Mouse (Mus musculus) limb, embryonic 14.5 days (tissue): Measurements from ENCODE around the gene A930017K11Rik. TPM values are rescaled to one million over a fixed set of nuclear protein-coding genes. Genes with fewer than 3 reads are reported as not detected.

ENCODE experiments used
- ATAC-seq: fragments of 200-750 bp; cut with Nextera tagmentation; 2 replicates; pipeline ENCODE4 v1.8.0; 2017; ENCODE audit warnings: low read depth, moderate number of reproducible peaks, moderate TSS enrichment; ENCODE audit not compliant: low FRiP score
- DNase-seq: peaks from one replicate; pipeline ENCODE4 v3.0.0-alpha.2; 2015; ENCODE audit warnings: low spot score
- H3K27ac ChIP-seq: fragments of 300-500 bp; sonication (generic); replicated peaks from 2 replicates; pipeline ENCODE4 v1.5.1; 2014; ENCODE audit warnings: low read depth, mild to moderate bottlenecking, low read length, moderate library complexity, mixed read lengths
- H3K27me3 ChIP-seq: fragments of 300-500 bp; sonication (generic); 2 replicates; pipeline ENCODE4 v1.6.1; 2014; ENCODE audit warnings: low read length, mixed read lengths; ENCODE audit not compliant: control insufficient read depth, insufficient read depth
- H3K36me3 ChIP-seq: fragments of 300-500 bp; sonication (generic); 2 replicates; pipeline ENCODE4 v1.6.1; 2014; ENCODE audit warnings: mild to moderate bottlenecking, low read length, moderate library complexity, mixed read lengths; ENCODE audit not compliant: control insufficient read depth, insufficient read depth
- H3K4me1 ChIP-seq: fragments of 300-500 bp; sonication (generic); 2 replicates; pipeline ENCODE4 v1.6.1; 2014; ENCODE audit warnings: antibody characterized with exemption, low read length, mixed read lengths; ENCODE audit not compliant: control insufficient read depth, insufficient read depth
- H3K4me2 ChIP-seq: fragments of 300-500 bp; sonication (generic); replicated peaks from 2 replicates; pipeline ENCODE4 v1.6.1; 2014; ENCODE audit warnings: low read depth, mild to moderate bottlenecking, low read length, moderate library complexity; ENCODE audit not compliant: severe bottlenecking
- H3K4me3 ChIP-seq: fragments of 300-500 bp; sonication (generic); replicated peaks from 2 replicates; pipeline ENCODE4 v1.5.1; 2014; ENCODE audit warnings: low read length
- H3K9ac ChIP-seq: fragments of 300-500 bp; sonication (generic); 2 replicates; pipeline ENCODE4 v1.6.1; 2014; ENCODE audit warnings: mild to moderate bottlenecking, low read depth, low read length, moderate library complexity; ENCODE audit not compliant: severe bottlenecking
- H3K9me3 ChIP-seq: fragments of 300-500 bp; sonication (generic); 2 replicates; pipeline ENCODE4 v1.6.1; 2016; ENCODE audit warnings: low read length; ENCODE audit not compliant: control insufficient read depth
- POLR2A ChIP-seq: fragments of 200-500 bp; IDR thresholded peaks from 2 replicates; pipeline ENCODE4 v1.8.0; 2012; ENCODE audit warnings: inconsistent platforms, mild to moderate bottlenecking, moderate library complexity, borderline replicate concordance; ENCODE audit not compliant: insufficient read depth, insufficient read length; ENCODE audit errors: extremely low read depth
- WGBS: fragments of 180-500 bp; shearing (Covaris S2); extraction: QIAGEN DNeasy Blood & Tissue Kit; methylation state at CpG from one replicate; pipeline ENCODE4 v1.1.7; 2014; 5-methylcytosine and 5-hydroxymethylcytosine counted together
- polyA plus RNA-seq, 2 experiments: library from polyadenylated mRNA; depleted of rRNA in 1 of 2; stranded (reverse) in 1 of 2; unstranded in 1 of 2; fragments of >200 nt; fragmentation: Nextera tagmentation in 1 of 2; extraction: Ambion mirVana in 1 of 2; gene quantifications; 2 replicates each; pipeline versions ENCODE4 v1.2.1 to v1.2.3; 2012 to 2014

Gene A930017K11Rik
- polyA plus RNA-seq, 2 experiments = 0.23 to 0.25 TPM

DNA sequence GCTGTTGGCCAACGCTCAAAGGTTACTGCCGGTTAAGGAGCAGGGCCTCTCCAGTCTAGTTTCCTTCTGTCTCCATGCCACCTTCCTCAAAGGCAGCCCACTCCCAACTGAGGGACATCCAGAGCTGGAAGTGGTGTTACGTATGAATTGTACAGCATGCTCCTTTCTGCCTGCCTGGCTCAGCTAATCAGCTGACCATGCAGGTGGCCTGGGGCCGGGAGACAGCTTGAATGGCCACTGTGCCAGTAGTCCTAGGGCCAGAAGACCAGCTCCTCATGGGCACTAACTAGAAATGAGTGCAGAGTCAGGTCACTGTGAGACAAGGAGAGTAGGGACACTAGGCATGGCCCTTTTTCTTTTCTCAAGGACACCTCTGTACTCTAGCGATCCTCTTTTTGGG is 796 bp upstream of the A930017K11Rik start:
- Histone ChIP-seq H3K4me1 (peaks cover 9% of the 10 kb centered on the region; the same call in 1 of the 2 replicates), H3K4me3 (no peak overlapping the region), H3K27ac (no peak overlapping the region), H3K4me2 (no peak overlapping the region), H3K9ac (no peak overlapping the region), H3K9me3 (no peaks in the 10 kb centered on the region), H3K27me3 (peaks cover 39% of the 10 kb centered on the region), H3K36me3 (peaks cover 6% of the 10 kb centered on the region)
- DNase-seq (no peak), ATAC-seq (no peak)
- TF ChIP-seq POLR2A = no peak
- WGBS = 77% methylated on average over 5 of the region's 5 CpGs

DNA sequence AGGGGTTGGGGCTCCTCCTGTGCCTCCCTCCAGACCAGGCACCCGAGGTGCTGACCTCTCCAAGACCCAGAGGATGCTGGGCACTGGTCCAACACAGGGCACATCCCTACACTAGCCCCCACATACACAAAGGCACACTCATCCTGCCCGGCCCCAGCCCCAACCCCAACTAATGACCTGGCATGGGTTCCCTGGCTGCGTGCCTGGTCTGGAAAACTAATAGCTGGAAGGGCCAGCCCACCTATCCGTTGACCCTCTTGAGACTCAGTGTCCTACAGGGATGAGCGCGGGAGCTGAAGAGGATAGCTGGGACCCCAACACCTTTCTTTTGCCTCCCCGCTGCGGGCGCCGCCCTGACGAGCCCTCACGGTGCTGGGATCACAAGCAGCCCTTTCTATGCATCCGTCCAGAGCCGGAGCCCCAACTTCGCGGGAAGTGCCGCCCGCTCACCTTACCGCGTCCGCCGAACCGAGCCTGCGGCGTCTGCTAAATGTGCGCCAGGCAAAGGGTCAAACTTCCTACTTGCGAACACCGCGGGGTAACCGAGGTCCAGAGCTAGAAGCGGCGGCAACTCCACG is 1.1 kb downstream of the A930017K11Rik start:
- Histone ChIP-seq H3K27me3 (peaks cover 39% of the 10 kb centered on the region), H3K4me2 (peak overlapping the region; percentile 70), H3K27ac (no peak overlapping the region), H3K4me3 (peak overlapping the region; percentile 40), H3K36me3 (no peaks in the 10 kb centered on the region), H3K9ac (peak overlapping the region; percentile 47), H3K9me3 (no peaks in the 10 kb centered on the region), H3K4me1 (peaks cover 9% of the 10 kb centered on the region; the same call in 1 of the 2 replicates)
- TF ChIP-seq POLR2A = no peak
- ATAC-seq (no peak), DNase-seq (no peak)
- 0% methylated on average over 32 of the region's 33 CpGs for WGBS

DNA sequence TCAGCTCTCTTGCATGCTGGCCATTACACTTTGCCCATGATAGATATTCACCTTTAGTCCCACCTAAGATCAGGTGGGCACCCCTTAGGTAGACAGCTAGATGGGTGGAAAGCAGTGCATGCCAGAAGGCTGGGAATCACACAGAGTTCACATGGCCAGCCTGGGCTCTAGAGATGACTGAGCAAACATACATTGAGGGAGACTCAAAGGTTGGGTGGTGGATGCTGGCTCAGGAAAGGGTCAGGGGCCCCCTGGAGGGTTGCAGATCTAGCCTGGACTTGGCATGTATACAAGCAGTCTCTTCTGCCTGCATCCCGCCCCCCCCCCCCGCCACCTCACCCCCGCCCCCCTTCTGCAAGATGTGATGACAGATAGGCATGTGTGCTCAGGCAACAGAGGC is 1.7 kb downstream of the A930017K11Rik start:
- no peak overlapping the region for H3K4me3 ChIP-seq
- no peak for TF ChIP-seq POLR2A
- no peak overlapping the region; the same call in 1 of the 2 replicates for H3K4me2 ChIP-seq
- peaks cover 39% of the 10 kb centered on the region for H3K27me3 ChIP-seq
- 0% methylated on average over 2 of the region's 3 CpGs for WGBS
- H3K36me3 ChIP-seq = no peaks in the 10 kb centered on the region
- no peak for DNase-seq
- no peak overlapping the region for H3K9ac ChIP-seq
- H3K9me3 ChIP-seq = no peaks in the 10 kb centered on the region
- H3K4me1 ChIP-seq = peaks cover 9% of the 10 kb centered on the region; the same call in 1 of the 2 replicates
- H3K27ac ChIP-seq = no peak overlapping the region
- ATAC-seq = no peak

DNA sequence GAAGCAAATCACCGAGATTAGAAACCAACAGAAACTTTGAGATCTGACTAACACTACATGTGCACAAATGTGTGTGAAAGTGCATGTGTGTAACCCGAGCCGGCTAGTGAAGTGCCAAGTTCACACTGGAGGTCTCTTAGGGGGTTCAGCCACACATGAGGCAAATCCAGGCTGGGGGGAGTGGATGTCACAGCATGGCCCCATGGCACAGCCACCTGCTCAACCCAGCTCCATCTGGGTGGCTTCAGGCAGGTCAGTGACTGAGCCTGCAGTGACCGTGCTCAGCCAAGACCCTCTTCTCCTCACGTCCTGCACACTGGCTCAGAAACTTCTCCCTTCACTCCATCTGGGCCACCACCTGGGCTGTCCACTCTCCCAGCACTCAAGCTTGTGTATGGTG is 2.4 kb downstream of the A930017K11Rik start:
- WGBS = 66% methylated on average over 5 of the region's 5 CpGs
- Histone ChIP-seq H3K4me2 (no peak overlapping the region), H3K27me3 (peaks cover 39% of the 10 kb centered on the region), H3K4me3 (no peak overlapping the region), H3K9me3 (no peaks in the 10 kb centered on the region), H3K27ac (no peak overlapping the region), H3K9ac (no peak overlapping the region), H3K4me1 (peaks cover 9% of the 10 kb centered on the region; the same call in 1 of the 2 replicates), H3K36me3 (no peaks in the 10 kb centered on the region)
- DNase-seq (no peak), ATAC-seq (no peak)
- no peak for TF ChIP-seq POLR2A

DNA sequence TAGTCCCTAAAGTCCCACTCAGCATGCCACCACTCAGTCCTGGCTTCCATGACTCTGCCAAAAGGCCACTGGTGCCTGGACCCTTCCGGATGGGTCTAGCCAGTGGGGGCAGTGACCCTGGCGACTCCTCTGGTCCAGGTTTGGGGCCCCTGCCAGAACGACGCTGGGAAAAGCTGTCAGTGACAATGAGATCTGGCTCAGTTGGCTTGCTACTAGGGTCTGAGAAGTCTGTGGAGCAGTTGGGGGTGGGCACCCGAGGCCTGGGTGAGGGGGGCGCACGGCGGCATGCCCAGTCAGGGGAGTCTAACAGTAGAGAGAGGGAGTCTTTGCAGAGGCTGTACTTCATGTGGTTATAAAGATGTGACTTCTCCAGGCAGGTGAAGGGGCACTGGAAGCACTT is 4.3 kb downstream of the A930017K11Rik start:
- no peak for TF ChIP-seq POLR2A
- no peaks in the 10 kb centered on the region for H3K36me3 ChIP-seq
- H3K9ac ChIP-seq = no peak overlapping the region
- no peak overlapping the region for H3K27ac ChIP-seq
- H3K4me1 ChIP-seq = peaks cover 9% of the 10 kb centered on the region; the same call in 1 of the 2 replicates
- peaks cover 33% of the 10 kb centered on the region for H3K27me3 ChIP-seq
- no peaks in the 10 kb centered on the region for H3K9me3 ChIP-seq
- no peak overlapping the region for H3K4me3 ChIP-seq
- no peak for DNase-seq
- WGBS = 83% methylated on average over 8 of the region's 8 CpGs
- no peak overlapping the region for H3K4me2 ChIP-seq
- ATAC-seq = no peak

DNA sequence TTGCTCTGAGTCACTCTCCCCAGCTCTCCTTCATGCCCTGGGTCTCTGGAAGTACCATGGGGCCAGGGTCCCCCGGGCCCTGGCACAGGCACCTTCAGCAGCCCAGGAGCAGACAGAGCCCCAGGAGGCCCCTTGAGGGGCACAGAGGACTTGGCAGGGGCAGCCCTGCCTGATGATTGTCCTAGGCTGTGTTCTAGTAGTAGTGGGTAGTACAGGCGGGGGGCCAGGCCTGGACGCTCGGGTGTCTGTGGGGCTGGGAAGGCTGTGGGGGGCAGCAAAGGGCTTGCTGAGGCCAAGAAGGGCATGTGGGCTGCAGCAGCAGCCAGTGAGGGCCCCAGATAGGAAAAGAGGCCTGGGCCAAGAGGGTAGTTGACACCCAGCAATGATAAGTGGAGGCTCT is 4.8 kb downstream of the A930017K11Rik start:
- TF ChIP-seq POLR2A = no peak
- WGBS = 86% methylated on average over 4 of the region's 4 CpGs
- DNase-seq = no peak
- H3K4me1 ChIP-seq = peaks cover 9% of the 10 kb centered on the region; the same call in 1 of the 2 replicates
- no peak for ATAC-seq
- H3K4me3 ChIP-seq = no peak overlapping the region
- no peak overlapping the region for H3K9ac ChIP-seq
- no peaks in the 10 kb centered on the region for H3K9me3 ChIP-seq
- H3K27ac ChIP-seq = no peak overlapping the region
- H3K36me3 ChIP-seq = no peaks in the 10 kb centered on the region
- H3K4me2 ChIP-seq = no peak overlapping the region
- H3K27me3 ChIP-seq = peaks cover 28% of the 10 kb centered on the region
